Mouse (Mus musculus) MEL (cell line): ENCODE results near the gene Zfp654. TPM values are rescaled to one million over a fixed set of nuclear protein-coding genes. Genes with fewer than 3 reads are reported as not detected.

Experiments used
- DNase-seq: peaks from one replicate; pipeline ENCODE4 v3.0.0; 2011; ENCODE audit warnings: low read depth, low spot score
- H3K27ac ChIP-seq: 2 replicates; pipeline ENCODE4 v1.5.1; 2012; ENCODE audit warnings: low read depth, mild to moderate bottlenecking, control low read depth, low read length, moderate library complexity; ENCODE audit not compliant: control insufficient read depth
- H3K27me3 ChIP-seq, 2 experiments: fragments of 150-350 bp in 1 of 2; sonication (generic) in 1 of 2; 2 replicates each; pipeline ENCODE4 v1.6.1; 2012; ENCODE audit warnings: low read length in 2 of 2, mild to moderate bottlenecking in 2 of 2, improper control_type of control experiment in 1 of 2, moderate library complexity in 1 of 2; ENCODE audit not compliant: insufficient read depth in 2 of 2, control insufficient read depth in 1 of 2
- H3K36me3 ChIP-seq, 2 experiments: 2 replicates each; pipeline ENCODE4 v1.6.1; 2012 to 2014; ENCODE audit warnings: low read length in 2 of 2, improper control_type of control experiment in 1 of 2, inconsistent platforms in 1 of 2, mild to moderate bottlenecking in 1 of 2; ENCODE audit not compliant: insufficient read depth in 2 of 2, control insufficient read depth in 1 of 2
- H3K4me1 ChIP-seq, 2 experiments: fragments of 150-350 bp in 1 of 2; sonication (generic) in 1 of 2; 2 replicates each; pipeline ENCODE4 v1.6.1; 2012; ENCODE audit warnings: low read length in 2 of 2, improper control_type of control experiment in 1 of 2, mild to moderate bottlenecking in 1 of 2; ENCODE audit not compliant: insufficient read depth in 2 of 2, control insufficient read depth in 1 of 2
- H3K4me3 ChIP-seq, 2 experiments: fragments of 150-350 bp in 1 of 2; sonication (generic) in 1 of 2; 2 replicates each; pipeline ENCODE4 v1.5.1; 2012; ENCODE audit warnings: low read depth in 2 of 2, low read length in 2 of 2, mild to moderate bottlenecking in 2 of 2, moderate library complexity in 2 of 2, control low read depth in 1 of 2, improper control_type of control experiment in 1 of 2; ENCODE audit not compliant: control insufficient read depth in 1 of 2, insufficient read depth in 1 of 2
- H3K79me2 ChIP-seq: 2 replicates; pipeline ENCODE4 v1.6.1; 2012; ENCODE audit warnings: mild to moderate bottlenecking, low read length, moderate library complexity; ENCODE audit not compliant: control insufficient read depth, poor library complexity, insufficient read depth
- H3K9ac ChIP-seq: 2 replicates; pipeline ENCODE4 v1.6.1; 2012; ENCODE audit warnings: low read depth, mild to moderate bottlenecking, control low read depth, low read length, moderate library complexity; ENCODE audit not compliant: control insufficient read depth, poor library complexity, severe bottlenecking
- H3K9me3 ChIP-seq: fragments of 150-350 bp; sonication (generic); replicated peaks from 2 replicates; pipeline ENCODE4 v1.6.1; 2012; ENCODE audit warnings: mild to moderate bottlenecking, low read length, improper control_type of control experiment, moderate library complexity; ENCODE audit not compliant: insufficient read depth
- BHLHE40 ChIP-seq: IDR thresholded peaks from 2 replicates; pipeline ENCODE4 v1.6.1; 2012; ENCODE audit warnings: low read depth, mild to moderate bottlenecking, inconsistent platforms, low read length, improper control_type of control experiment, borderline replicate concordance
- CHD1 ChIP-seq: IDR thresholded peaks from 2 replicates; pipeline ENCODE4 v1.6.1; 2012; ENCODE audit warnings: low read depth, mild to moderate bottlenecking, inconsistent platforms, low read length, improper control_type of control experiment
- CHD2 ChIP-seq: IDR thresholded peaks from 2 replicates; pipeline ENCODE4 v1.6.1; 2011; ENCODE audit warnings: low read length, improper control_type of control experiment
- E2F4 ChIP-seq: IDR thresholded peaks from 2 replicates; pipeline ENCODE4 v1.6.1; 2011; ENCODE audit warnings: low read depth, low read length, improper control_type of control experiment, borderline replicate concordance
- ELF1 ChIP-seq: IDR thresholded peaks from 2 replicates; pipeline ENCODE4 v1.6.1; 2014; ENCODE audit warnings: low read depth, mild to moderate bottlenecking, inconsistent platforms, low read length, improper control_type of control experiment, moderate library complexity
- ETS1 ChIP-seq: IDR thresholded peaks from 2 replicates; pipeline ENCODE4 v1.6.1; 2012; ENCODE audit warnings: low read depth, mild to moderate bottlenecking, inconsistent platforms, low read length, improper control_type of control experiment, moderate library complexity
- GABPA ChIP-seq: IDR thresholded peaks from 2 replicates; pipeline ENCODE4 v1.6.1; 2012; ENCODE audit warnings: low read depth, mild to moderate bottlenecking, inconsistent platforms, low read length, improper control_type of control experiment, moderate library complexity
- GATA1 ChIP-seq: IDR thresholded peaks from 2 replicates; pipeline ENCODE4 v1.6.1; 2011; ENCODE audit warnings: low read depth, low read length, improper control_type of control experiment
- HCFC1 ChIP-seq: IDR thresholded peaks from 2 replicates; pipeline ENCODE4 v1.6.1; 2012; ENCODE audit warnings: low read depth, mild to moderate bottlenecking, inconsistent platforms, low read length, improper control_type of control experiment, moderate library complexity
- JUND ChIP-seq: IDR thresholded peaks from 2 replicates; pipeline ENCODE4 v1.6.1; 2011; ENCODE audit warnings: low read depth, mild to moderate bottlenecking, improper control_type of control experiment, low read length
- MAFK ChIP-seq: IDR thresholded peaks from 2 replicates; pipeline ENCODE4 v1.6.1; 2011; ENCODE audit warnings: low read depth, mild to moderate bottlenecking, low read length, improper control_type of control experiment, borderline replicate concordance
- MAX ChIP-seq: IDR thresholded peaks from 2 replicates; pipeline ENCODE4 v1.6.1; 2011; ENCODE audit warnings: low read length, improper control_type of control experiment
- MAZ ChIP-seq: IDR thresholded peaks from 2 replicates; pipeline ENCODE4 v1.6.1; 2012; ENCODE audit warnings: low read depth, mild to moderate bottlenecking, inconsistent platforms, low read length, improper control_type of control experiment
- MEF2A ChIP-seq: IDR thresholded peaks from 2 replicates; pipeline ENCODE4 v1.6.1; 2014; ENCODE audit warnings: low read depth, mild to moderate bottlenecking, inconsistent platforms, low read length, improper control_type of control experiment; ENCODE audit not compliant: poor library complexity, insufficient replicate concordance, severe bottlenecking; ENCODE audit errors: extremely low read depth
- MYB ChIP-seq: IDR thresholded peaks from 2 replicates; pipeline ENCODE4 v1.6.1; 2011; ENCODE audit warnings: mild to moderate bottlenecking, low read depth, low read length, improper control_type of control experiment
- MYC ChIP-seq: IDR thresholded peaks from 2 replicates; pipeline ENCODE4 v1.6.1; 2011; ENCODE audit warnings: low read depth, mild to moderate bottlenecking, low read length, improper control_type of control experiment, moderate library complexity
- NELFE ChIP-seq: IDR thresholded peaks from 2 replicates; pipeline ENCODE4 v1.6.1; 2011; ENCODE audit warnings: low read depth, low read length, improper control_type of control experiment
- NRF1 ChIP-seq: IDR thresholded peaks from 2 replicates; pipeline ENCODE4 v1.6.1; 2014; ENCODE audit warnings: low read depth, mild to moderate bottlenecking, inconsistent platforms, low read length, improper control_type of control experiment, moderate library complexity; ENCODE audit not compliant: poor library complexity, insufficient read depth, severe bottlenecking
- POLR2A ChIP-seq, 2 experiments: IDR thresholded peaks; 2 replicates each; pipeline ENCODE4 v1.6.1; 2011 to 2012; ENCODE audit warnings: low read length in 2 of 2, mild to moderate bottlenecking in 2 of 2, control low read depth in 1 of 2, improper control_type of control experiment in 1 of 2, low read depth in 1 of 2, moderate library complexity in 1 of 2; ENCODE audit not compliant: control insufficient read depth in 1 of 2, insufficient read depth in 1 of 2, poor library complexity in 1 of 2
- POLR2AphosphoS2 ChIP-seq: IDR thresholded peaks from 2 replicates; pipeline ENCODE4 v1.6.1; 2011; ENCODE audit warnings: low read length, improper control_type of control experiment
- POLR2AphosphoS5 ChIP-seq: IDR thresholded peaks from 2 replicates; pipeline ENCODE4 v1.6.1; 2012; ENCODE audit warnings: low read depth, borderline replicate concordance, mild to moderate bottlenecking, inconsistent platforms, low read length, moderate library complexity, mixed read lengths
- RAD21 ChIP-seq: IDR thresholded peaks from 2 replicates; pipeline ENCODE4 v1.6.1; 2011; ENCODE audit warnings: mild to moderate bottlenecking, low read depth, low read length, improper control_type of control experiment
- RCOR1 ChIP-seq: IDR thresholded peaks from 2 replicates; pipeline ENCODE4 v1.6.1; 2012; ENCODE audit warnings: low read depth, mild to moderate bottlenecking, inconsistent platforms, low read length, improper control_type of control experiment
- SIN3A ChIP-seq: IDR thresholded peaks from 2 replicates; pipeline ENCODE4 v1.6.1; 2012; ENCODE audit warnings: low read length, improper control_type of control experiment, inconsistent platforms
- SMC3 ChIP-seq: IDR thresholded peaks from 2 replicates; pipeline ENCODE4 v1.6.1; 2011; ENCODE audit warnings: low read depth, low read length, improper control_type of control experiment
- TAL1 ChIP-seq: IDR thresholded peaks from 2 replicates; pipeline ENCODE4 v1.6.1; 2012; ENCODE audit warnings: mild to moderate bottlenecking, inconsistent platforms, low read length, moderate library complexity, mixed read lengths
- TBP ChIP-seq: IDR thresholded peaks from 2 replicates; pipeline ENCODE4 v1.8.0; 2011; ENCODE audit warnings: low read depth, low read length, improper control_type of control experiment
- TCF12 ChIP-seq: IDR thresholded peaks from 2 replicates; pipeline ENCODE4 v1.6.1; 2014; ENCODE audit warnings: low read depth, mild to moderate bottlenecking, inconsistent platforms, low read length, improper control_type of control experiment, moderate library complexity
- UBTF ChIP-seq: IDR thresholded peaks from 2 replicates; pipeline ENCODE4 v1.6.1; 2012; ENCODE audit warnings: low read depth, mild to moderate bottlenecking, inconsistent platforms, low read length, improper control_type of control experiment, moderate library complexity, borderline replicate concordance; ENCODE audit not compliant: insufficient read depth
- USF1 ChIP-seq: IDR thresholded peaks from 2 replicates; pipeline ENCODE4 v1.6.1; 2014; ENCODE audit warnings: low read depth, mild to moderate bottlenecking, inconsistent platforms, low read length, improper control_type of control experiment, moderate library complexity
- USF2 ChIP-seq, 2 experiments: IDR thresholded peaks; 2 replicates each; pipeline ENCODE4 v1.6.1; 2011 to 2012; ENCODE audit warnings: improper control_type of control experiment in 2 of 2, low read length in 2 of 2, borderline replicate concordance in 1 of 2, inconsistent platforms in 1 of 2, low read depth in 1 of 2, mild to moderate bottlenecking in 1 of 2; ENCODE audit not compliant: insufficient read depth in 1 of 2
- ZC3H11A ChIP-seq: IDR thresholded peaks from 2 replicates; pipeline ENCODE4 v1.6.1; 2012; ENCODE audit warnings: low read depth, mild to moderate bottlenecking, inconsistent platforms, low read length, improper control_type of control experiment
- ZKSCAN1 ChIP-seq: IDR thresholded peaks from 2 replicates; pipeline ENCODE4 v1.6.1; 2012; ENCODE audit warnings: low read depth, mild to moderate bottlenecking, inconsistent platforms, low read length, improper control_type of control experiment, moderate library complexity
- ZMIZ1 ChIP-seq: IDR thresholded peaks from 2 replicates; pipeline ENCODE4 v1.6.1; 2012; ENCODE audit warnings: low read depth, mild to moderate bottlenecking, inconsistent platforms, low read length, improper control_type of control experiment, moderate library complexity
- ZNF384 ChIP-seq: IDR thresholded peaks from 2 replicates; pipeline ENCODE4 v1.6.1; 2012; ENCODE audit warnings: low read depth, mild to moderate bottlenecking, inconsistent platforms, low read length, improper control_type of control experiment
- polyA plus RNA-seq, 2 experiments: library from polyadenylated mRNA; stranded (reverse) in 1 of 2; unstranded in 1 of 2; fragments of >175 nt in 1 of 2; fragments of >200 nt in 1 of 2; gene quantifications; 2 replicates each; pipeline versions ENCODE4 v1.2.1 to v1.2.4; 2012; ENCODE audit warnings: low replicate concordance in 2 of 2, low read depth in 1 of 2; ENCODE audit not compliant: insufficient read length in 2 of 2, insufficient read depth in 1 of 2, missing spikeins in 1 of 2
- total RNA-seq: library from RNA; depleted of rRNA; stranded (reverse); fragments of 300-350 nt; gene quantifications from 2 replicates; pipeline ENCODE4 v1.2.3, GENCODE M21; 2012

Zfp654 gene
- total and polyA plus RNA-seq, 3 experiments, result 5.0 to 61.6 (median 6.9) TPM

DNA sequence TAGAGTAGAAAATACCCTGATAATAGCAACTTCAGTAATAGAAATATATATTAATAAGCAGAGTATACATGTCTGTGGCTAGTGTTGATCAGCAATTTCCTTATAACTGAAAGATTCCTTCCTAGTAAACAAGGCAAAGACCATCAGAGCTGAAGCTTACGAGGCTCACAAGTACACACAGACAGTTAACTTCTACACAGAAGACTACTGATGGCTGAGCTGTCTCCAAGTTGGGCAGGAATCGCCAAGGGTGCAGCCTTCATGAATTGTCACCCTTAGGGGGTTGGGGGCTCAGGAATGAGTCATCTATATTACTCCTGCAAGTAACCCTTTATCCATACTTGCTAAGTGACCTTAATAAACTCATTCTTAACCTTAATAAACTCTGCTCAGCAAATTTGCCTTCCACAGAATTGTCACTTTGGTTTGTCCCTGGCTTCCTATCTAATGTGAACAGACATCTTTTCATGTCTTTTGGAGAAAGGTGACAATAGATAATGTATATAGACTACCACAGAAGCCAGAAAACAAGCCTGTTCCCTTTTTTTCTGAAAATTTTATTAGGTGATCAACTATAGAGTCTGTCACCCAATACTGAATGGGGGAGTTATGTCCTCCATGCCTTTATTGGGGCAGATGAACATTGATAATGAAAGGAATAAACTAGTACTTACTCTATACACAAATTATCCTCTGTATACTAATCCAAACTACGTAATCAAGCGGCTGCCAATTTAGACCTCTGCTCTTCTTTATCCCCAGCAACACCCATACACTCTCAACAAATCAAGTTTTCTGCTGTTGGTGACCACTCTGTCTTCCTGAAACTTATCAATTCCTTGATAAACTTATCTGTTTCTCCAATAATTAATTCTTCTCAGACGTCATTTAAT lies 9.7 kb downstream of the Zfp654 start:
- Histone ChIP-seq H3K27me3 (no peaks in the 10 kb centered on the region), H3K9me3 (no peaks in the 10 kb centered on the region), H3K79me2 (peaks cover 40% of the 10 kb centered on the region), H3K4me3 (peak overlapping the region; percentile 23 to 26), H3K4me1 (peaks cover 16 to 24% of the 10 kb centered on the region in 2 experiments), H3K27ac (peak overlapping the region; percentile 80), H3K36me3 (peaks cover 0 to 20% of the 10 kb centered on the region in 2 experiments; a peak in 2 of 4 replicates), H3K9ac (peak overlapping the region; percentile 21; the same call in 1 of the 2 replicates)
- peak; percentile 84 for DNase-seq
- no peak for TF ChIP-seq ZKSCAN1
- peak; percentile 85 for TF ChIP-seq SIN3A
- peak; percentile 84 for TF ChIP-seq ETS1
- TF ChIP-seq USF2 (IDR thresholded peaks at IDR 0.05; ENCODE audit: borderline replicate concordance in 1 of 2, insufficient read depth in 1 of 2, low read depth in 1 of 2, low read length in 2 of 2), result no peak
- TF ChIP-seq BHLHE40, result 0 out of 2 replicates have a peak, but pooled peaks have one; percentile 11
- TF ChIP-seq ZC3H11A, result no peak
- no peak for TF ChIP-seq GABPA
- TF ChIP-seq CHD1, result no peak
- 0 out of 2 replicates have a peak, but pooled peaks have one; percentile 34 for TF ChIP-seq ZMIZ1
- TF ChIP-seq MAFK, result peak; percentile 90
- peak; percentile 98 for TF ChIP-seq GATA1
- no peak for TF ChIP-seq MYB
- TF ChIP-seq ELF1, result no peak
- TF ChIP-seq NELFE, result no peak
- TF ChIP-seq MAZ, result peak; percentile 33; the same call in 1 of the 2 replicates
- no peak for TF ChIP-seq POLR2A (IDR thresholded peaks at IDR 0.05; ENCODE audit: control insufficient read depth in 1 of 2, insufficient read depth in 1 of 2, low read depth in 1 of 2, low read length in 2 of 2, poor library complexity in 1 of 2)
- TF ChIP-seq POLR2AphosphoS5, result no peak
- no peak; the same call in 1 of the 2 replicates for TF ChIP-seq HCFC1
- no peak for TF ChIP-seq NRF1
- TF ChIP-seq SMC3, result no peak
- TF ChIP-seq E2F4, result no peak
- peak; percentile 97 for TF ChIP-seq TAL1
- peak; percentile 91 for TF ChIP-seq RCOR1
- peak; percentile 98 for TF ChIP-seq TCF12
- no peak for TF ChIP-seq RAD21
- TF ChIP-seq UBTF, result no peak
- no peak for TF ChIP-seq POLR2AphosphoS2
- TF ChIP-seq ZNF384, result peak; percentile 76
- no peak for TF ChIP-seq USF1
- no peak for TF ChIP-seq MAX
- TF ChIP-seq TBP, result no peak
- peak; percentile 45; the same call in 1 of the 2 replicates for TF ChIP-seq MYC
- peak; percentile 61; the same call in 1 of the 2 replicates for TF ChIP-seq CHD2
- no peak for TF ChIP-seq JUND
- no peak for TF ChIP-seq MEF2A
